Mouse (Mus musculus) hindbrain, embryonic 16.5 days (tissue): ENCODE data around the gene Grk2. TPM values are rescaled to one million over a fixed set of nuclear protein-coding genes. Genes with fewer than 3 reads are reported as not detected.
"Not testable (repeated sequence)": the region's sequence is repeated elsewhere in the genome, so short reads cannot be mapped to it uniquely, and the experiment has no call there.

Source experiments
- ATAC-seq: fragments of 200-750 bp; cut with Nextera tagmentation; 2 replicates; pipeline ENCODE4 v1.8.0; 2017; ENCODE audit warnings: moderate TSS enrichment, moderate library complexity
- H3K27ac ChIP-seq: fragments of 300-500 bp; sonication (generic); 2 replicates; pipeline ENCODE4 v1.5.1; 2014; ENCODE audit warnings: low read depth, mild to moderate bottlenecking, control low read depth, low read length, moderate library complexity
- H3K27me3 ChIP-seq: fragments of 300-500 bp; sonication (generic); replicated peaks from 2 replicates; pipeline ENCODE4 v1.6.1; 2014; ENCODE audit warnings: low read length; ENCODE audit not compliant: control insufficient read depth, insufficient read depth
- H3K36me3 ChIP-seq: fragments of 300-500 bp; sonication (generic); 2 replicates; pipeline ENCODE4 v1.6.1; 2014; ENCODE audit warnings: mild to moderate bottlenecking, low read length, moderate library complexity, mixed read lengths; ENCODE audit not compliant: control insufficient read depth, insufficient read depth
- H3K4me1 ChIP-seq: fragments of 300-500 bp; sonication (generic); 2 replicates; pipeline ENCODE4 v1.6.1; 2014; ENCODE audit warnings: low read depth, low read length; ENCODE audit not compliant: control insufficient read depth, insufficient read depth
- H3K4me2 ChIP-seq: fragments of 300-500 bp; sonication (generic); 2 replicates; pipeline ENCODE4 v1.6.1; 2014; ENCODE audit warnings: mild to moderate bottlenecking, low read length, control low read depth, moderate library complexity
- H3K4me3 ChIP-seq: fragments of 300-500 bp; sonication (generic); 2 replicates; pipeline ENCODE4 v1.5.1; 2014; ENCODE audit warnings: mild to moderate bottlenecking, low read length, control low read depth, moderate library complexity
- H3K9ac ChIP-seq: fragments of 300-500 bp; sonication (generic); 2 replicates; pipeline ENCODE4 v1.6.1; 2014; ENCODE audit warnings: low read depth, mild to moderate bottlenecking, control low read depth, low read length, moderate library complexity
- H3K9me3 ChIP-seq: fragments of 300-500 bp; sonication (generic); 2 replicates; pipeline ENCODE4 v1.6.1; 2014; ENCODE audit warnings: mild to moderate bottlenecking, low read length, moderate library complexity; ENCODE audit not compliant: control insufficient read depth
- WGBS: fragments of 180-500 bp; shearing (Covaris S2); extraction: QIAGEN DNeasy Blood & Tissue Kit; methylation state at CpG from one replicate; pipeline ENCODE4 v1.1.7; 2014; 5-methylcytosine and 5-hydroxymethylcytosine counted together
- polyA plus RNA-seq: library from polyadenylated mRNA; unstranded; fragments of >200 nt; fragmentation: Nextera tagmentation; extraction: Ambion mirVana; gene quantifications from 2 replicates; pipeline ENCODE4 v1.2.1, GENCODE M21; 2015

The Grk2 gene
- polyA plus RNA-seq, 1 experiment from 2014 or later: 28.3 TPM

DNA sequence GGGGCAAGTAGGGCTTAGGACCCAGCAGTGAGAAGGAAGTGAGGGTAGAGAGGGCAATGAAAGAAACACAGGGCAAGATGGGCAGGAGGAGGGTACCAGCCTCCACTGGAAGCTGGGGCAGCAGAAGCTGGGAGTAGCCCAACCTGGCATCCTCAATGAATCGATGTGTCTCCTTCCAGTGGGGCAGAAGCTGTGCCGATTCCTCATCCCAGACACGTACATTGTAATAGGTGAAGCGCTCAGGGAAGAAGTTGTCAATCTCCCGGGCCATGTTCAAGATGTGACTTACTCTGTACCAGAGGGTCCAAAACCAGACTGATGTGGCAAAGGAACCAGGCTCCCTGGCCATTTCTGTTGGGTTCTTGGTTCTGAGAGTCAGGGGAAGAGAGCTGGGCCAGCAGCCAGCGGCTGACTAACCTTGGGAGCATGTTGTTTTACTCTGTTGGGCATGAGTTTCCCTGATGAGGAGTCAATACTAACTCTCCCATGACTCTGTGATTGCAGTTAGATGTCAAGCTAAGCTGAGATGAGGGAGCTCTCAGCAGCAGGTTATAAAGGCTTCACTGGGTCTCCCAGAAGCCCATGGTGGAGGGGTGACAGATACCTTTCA is 41.7 kb downstream of the Grk2 start:
- Histone ChIP-seq H3K27me3 (no peaks in the 10 kb centered on the region), H3K4me2 (no peak overlapping the region), H3K4me1 (peaks cover 10% of the 10 kb centered on the region), H3K9ac (no peak overlapping the region), H3K36me3 (no peaks in the 10 kb centered on the region), H3K27ac (no peak overlapping the region), H3K4me3 (no peak overlapping the region), H3K9me3 (no peaks in the 10 kb centered on the region)
- 92% methylated on average over 6 of the region's 6 CpGs for WGBS
- ATAC-seq: no peak

DNA sequence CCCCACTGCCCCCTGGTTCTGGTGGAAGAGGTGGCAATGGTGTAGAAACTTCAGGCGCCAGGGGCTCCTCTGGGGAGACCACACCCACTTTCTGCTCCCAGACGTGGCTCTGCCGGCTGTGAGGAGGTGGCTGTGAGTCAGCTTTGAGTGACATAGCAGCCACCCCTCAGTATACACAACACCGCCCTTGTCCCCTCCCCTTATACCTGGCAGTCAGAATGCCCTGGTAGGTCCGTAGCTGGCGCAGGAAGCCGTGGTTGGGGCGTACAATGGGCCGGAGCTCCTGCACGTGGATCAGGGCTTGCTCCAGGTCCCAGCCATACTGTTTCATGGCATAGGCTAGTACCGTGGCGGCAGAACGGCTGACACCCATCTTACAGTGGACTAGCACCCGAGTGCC is 42.3 kb downstream of the Grk2 start:
- Histone ChIP-seq H3K27ac (no peak overlapping the region), H3K9me3 (no peaks in the 10 kb centered on the region), H3K4me3 (no peak overlapping the region), H3K36me3 (no peaks in the 10 kb centered on the region), H3K4me2 (no peak overlapping the region), H3K4me1 (peaks cover 4% of the 10 kb centered on the region; the same call in 1 of the 2 replicates), H3K9ac (no peak overlapping the region), H3K27me3 (no peaks in the 10 kb centered on the region)
- 69% methylated on average over 14 of the region's 14 CpGs for WGBS
- 0 out of 2 replicates have a peak, but pooled peaks have one; percentile 5 for ATAC-seq

DNA sequence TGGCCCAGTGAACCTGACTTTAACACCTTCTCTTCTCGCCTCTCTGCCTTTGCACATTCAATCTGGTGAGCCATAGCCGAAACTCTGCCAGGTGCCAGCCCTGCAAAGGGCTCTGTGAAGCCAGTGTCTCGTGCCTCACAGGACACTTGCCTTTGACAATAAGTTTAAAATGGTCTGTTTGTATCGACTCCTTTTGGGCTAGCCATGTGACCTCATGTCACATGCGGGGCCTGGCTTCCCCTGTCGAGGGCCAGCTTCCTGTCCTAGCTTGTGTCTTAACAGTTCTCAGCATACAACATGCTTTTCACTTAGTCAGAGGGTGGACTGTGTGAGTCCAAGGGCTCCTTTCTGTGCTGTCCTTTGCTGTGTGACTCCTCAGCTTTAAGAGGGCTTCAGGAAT is 43.3 kb downstream of the Grk2 start:
- H3K4me3 ChIP-seq: no peak overlapping the region
- H3K27me3 ChIP-seq: no peaks in the 10 kb centered on the region
- H3K9me3 ChIP-seq: no peaks in the 10 kb centered on the region
- no peak overlapping the region for H3K9ac ChIP-seq
- H3K4me1 ChIP-seq: peaks cover 4% of the 10 kb centered on the region
- 84% methylated on average over 6 of the region's 6 CpGs for WGBS
- no peak overlapping the region for H3K4me2 ChIP-seq
- no peak for ATAC-seq
- H3K36me3 ChIP-seq: no peaks in the 10 kb centered on the region
- no peak overlapping the region for H3K27ac ChIP-seq

DNA sequence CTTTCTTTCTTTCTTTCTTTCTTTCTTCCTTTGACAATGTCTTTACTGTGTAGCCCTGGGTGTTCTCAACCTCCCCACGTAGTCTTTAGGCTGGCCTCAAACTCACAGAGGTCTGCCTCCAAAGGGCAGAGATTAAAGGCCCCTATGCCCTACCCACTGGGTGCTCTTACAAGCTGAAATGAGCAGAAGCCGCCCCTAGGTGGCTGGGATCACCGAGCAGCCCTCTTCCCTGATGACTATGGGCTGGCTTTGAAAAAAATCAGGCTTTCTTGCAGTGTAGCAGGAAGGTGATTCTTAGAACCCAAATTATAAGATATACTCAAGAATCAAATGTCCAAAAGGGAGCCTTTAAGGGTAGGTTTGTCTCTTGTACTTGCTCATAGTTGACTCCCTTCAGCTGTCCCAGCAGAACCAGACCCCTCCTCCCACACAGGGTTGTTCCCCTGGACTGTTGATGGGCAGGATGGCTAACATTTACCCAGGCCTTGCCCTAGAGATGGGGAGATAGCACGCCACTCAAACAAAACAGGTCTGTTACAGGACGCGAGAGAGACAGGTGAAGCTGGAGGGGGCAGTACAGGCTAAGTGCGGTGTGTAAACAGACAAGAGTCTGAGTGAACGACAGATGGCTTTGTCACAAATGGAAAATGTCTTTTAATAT is 44.9 kb downstream of the Grk2 start:
- Histone ChIP-seq H3K4me1 (peaks cover 5% of the 10 kb centered on the region), H3K36me3 (no peaks in the 10 kb centered on the region), H3K4me3 (no peak overlapping the region), H3K27ac (no peak overlapping the region), H3K9ac (no peak overlapping the region), H3K9me3 (no peaks in the 10 kb centered on the region), H3K27me3 (no peaks in the 10 kb centered on the region), H3K4me2 (no peak overlapping the region)
- WGBS: 55% methylated on average over 8 of the region's 8 CpGs
- ATAC-seq: no peak

DNA sequence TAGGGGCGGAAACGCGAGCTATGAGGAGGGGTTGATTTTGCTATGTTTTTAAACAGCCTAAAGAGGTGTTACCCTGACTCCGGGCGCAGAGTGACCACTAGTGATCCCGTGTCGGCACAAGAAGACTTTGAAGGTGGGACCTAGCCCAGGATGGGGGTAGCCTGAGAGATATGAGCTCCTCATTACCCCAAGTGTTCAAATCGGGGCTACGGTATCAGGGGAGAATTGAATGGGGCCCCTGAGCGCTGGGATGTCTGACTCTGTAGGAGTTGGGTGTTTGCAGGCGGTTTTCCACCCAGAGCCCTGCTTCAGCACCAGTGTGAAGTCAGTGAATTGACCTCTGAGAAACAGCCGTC is 48.1 kb downstream of the Grk2 start:
- Histone ChIP-seq H3K9me3 (no peaks in the 10 kb centered on the region), H3K4me2 (peak overlapping the region; percentile 85), H3K27ac (no peak overlapping the region), H3K36me3 (no peaks in the 10 kb centered on the region), H3K9ac (peak overlapping the region; percentile 69), H3K4me3 (peak overlapping the region; percentile 74), H3K27me3 (no peaks in the 10 kb centered on the region), H3K4me1 (peaks cover 5% of the 10 kb centered on the region)
- 18% methylated on average over 12 of the region's 12 CpGs for WGBS
- no peak; the same call in 1 of the 2 replicates for ATAC-seq

DNA sequence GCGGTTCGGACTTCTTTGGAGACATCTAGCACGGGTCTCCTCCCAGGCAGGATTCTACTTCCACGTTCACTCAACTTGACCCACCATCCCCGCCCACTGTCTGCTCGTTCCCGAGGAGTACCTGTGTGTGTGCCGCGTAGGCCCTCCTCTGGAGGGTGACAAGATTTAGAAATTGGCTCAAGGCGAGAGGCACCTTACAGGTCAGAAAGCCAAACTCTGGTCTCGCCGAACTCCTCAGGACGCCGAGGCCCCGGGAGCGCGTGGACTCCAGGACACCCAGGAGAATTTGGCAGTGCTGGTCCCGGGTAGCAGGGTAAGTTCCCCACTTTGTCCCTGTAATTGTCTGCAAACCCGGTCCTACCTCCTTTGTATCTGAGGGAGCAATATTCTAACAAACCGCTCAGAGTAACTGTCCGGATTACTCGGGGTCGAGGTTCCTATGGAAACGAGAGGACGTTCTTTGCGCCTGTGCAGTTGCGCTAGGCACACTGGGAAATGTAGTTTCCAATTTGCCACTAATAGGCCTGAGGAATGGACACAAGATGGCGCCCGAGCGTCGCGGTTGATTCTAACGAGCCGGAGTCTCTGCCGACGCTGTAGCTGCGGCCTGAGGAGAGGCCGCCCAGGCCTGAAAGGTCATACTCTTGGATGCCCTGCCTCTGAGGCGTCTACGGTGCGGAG is 48.7 kb downstream of the Grk2 start:
- peak overlapping the region; percentile 75 for H3K9ac ChIP-seq
- under 1% methylated on average over 41 of the region's 41 CpGs for WGBS
- no peaks in the 10 kb centered on the region for H3K27me3 ChIP-seq
- no peaks in the 10 kb centered on the region for H3K9me3 ChIP-seq
- H3K27ac ChIP-seq: peak overlapping the region; percentile 55; the same call in 1 of the 2 replicates
- H3K4me2 ChIP-seq: peak overlapping the region; percentile 85
- peaks cover 5% of the 10 kb centered on the region for H3K4me1 ChIP-seq
- H3K36me3 ChIP-seq: no peaks in the 10 kb centered on the region
- peak overlapping the region; percentile 74 for H3K4me3 ChIP-seq
- peak; percentile 94 for ATAC-seq

DNA sequence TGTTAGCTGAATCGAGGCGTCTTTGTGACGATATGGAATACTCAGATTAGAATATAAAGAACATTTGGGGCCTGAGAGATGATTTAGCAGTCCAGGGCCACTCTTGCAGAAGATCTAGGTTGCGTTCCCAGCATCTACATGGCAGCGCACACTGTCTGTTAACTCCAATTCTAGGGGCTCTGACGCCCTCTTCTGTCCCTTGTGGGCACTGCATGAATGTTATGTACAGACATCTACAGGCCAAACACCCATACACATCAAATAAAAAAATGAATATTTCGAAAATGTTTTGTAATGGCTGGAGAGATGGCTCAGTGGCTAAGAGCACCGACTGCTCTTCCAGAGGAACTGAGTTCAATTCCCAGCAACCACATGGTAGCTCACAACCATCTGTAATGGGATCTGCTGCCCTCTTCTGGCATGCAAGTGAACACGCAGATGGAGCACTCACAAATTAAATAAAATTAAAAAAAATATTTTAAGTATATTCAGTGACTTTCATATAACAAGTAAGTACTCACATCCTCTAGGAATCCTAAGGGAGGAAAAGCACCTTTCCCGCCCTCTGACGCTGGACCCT is 50.3 kb downstream of the Grk2 start:
- Histone ChIP-seq H3K27me3 (no peaks in the 10 kb centered on the region), H3K36me3 (no peaks in the 10 kb centered on the region), H3K9ac (no peak overlapping the region), H3K4me3 (no peak overlapping the region), H3K27ac (no peak overlapping the region), H3K4me1 (peaks cover 5% of the 10 kb centered on the region), H3K4me2 (no peak overlapping the region), H3K9me3 (no peaks in the 10 kb centered on the region)
- 72% methylated on average over 11 of the region's 11 CpGs for WGBS
- no peak for ATAC-seq

DNA sequence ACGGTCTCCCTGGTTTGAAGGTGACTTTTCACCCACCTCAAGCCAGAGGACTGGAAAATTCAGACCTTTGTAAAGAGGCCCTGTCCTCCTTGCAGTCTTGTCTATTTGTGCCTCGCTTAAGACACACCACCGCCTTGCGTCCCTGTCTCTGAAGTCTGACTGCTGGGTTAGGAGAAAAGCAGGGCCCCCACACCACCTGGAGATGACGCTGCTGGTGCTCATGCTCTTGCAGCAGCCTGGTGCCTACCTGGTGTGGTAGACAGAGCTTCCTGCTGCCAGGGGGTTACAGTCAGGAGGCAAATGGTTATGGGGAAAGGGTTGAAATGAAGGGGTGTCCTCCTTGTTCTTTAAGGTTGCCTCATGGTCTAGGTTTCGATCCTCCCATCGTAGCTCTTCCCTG is 51.8 kb downstream of the Grk2 start:
- Histone ChIP-seq H3K4me1 (peaks cover 5% of the 10 kb centered on the region), H3K9ac (no peak overlapping the region), H3K4me3 (no peak overlapping the region), H3K36me3 (no peaks in the 10 kb centered on the region), H3K27ac (no peak overlapping the region), H3K9me3 (no peaks in the 10 kb centered on the region), H3K27me3 (no peaks in the 10 kb centered on the region), H3K4me2 (no peak overlapping the region)
- 90% methylated on average over 7 of the region's 7 CpGs for WGBS
- no peak for ATAC-seq

DNA sequence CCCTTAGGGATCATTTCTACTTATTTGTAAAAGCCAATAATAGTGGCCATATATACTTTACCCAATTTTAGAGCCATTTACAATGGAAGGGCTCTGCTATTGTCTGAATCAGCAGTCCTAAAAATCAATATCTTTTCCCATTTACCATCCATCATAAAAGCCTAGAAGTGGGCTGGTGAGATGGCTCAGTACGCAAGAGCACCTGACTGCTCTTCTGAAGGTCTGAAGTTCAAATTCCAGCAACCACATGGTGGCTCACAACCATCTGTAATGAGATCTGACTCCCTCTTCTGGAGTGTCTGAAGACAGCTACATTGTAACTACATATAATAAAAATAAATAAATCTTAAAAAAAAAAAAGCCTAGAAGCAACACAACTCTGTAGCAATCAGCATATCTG is 57.3 kb downstream of the Grk2 start:
- not testable (repeated sequence) for H3K4me1 ChIP-seq, H3K9me3 ChIP-seq, H3K27me3 ChIP-seq, H3K4me2 ChIP-seq, H3K27ac ChIP-seq, H3K36me3 ChIP-seq, ATAC-seq, H3K9ac ChIP-seq, H3K4me3 ChIP-seq
- 82% methylated on average over 1 of the region's 1 CpGs for WGBS
